Mouse (Mus musculus) liver, embryonic 11.5 days (tissue): Measurements from ENCODE around the gene Ccr9. TPM values are rescaled to one million over a fixed set of nuclear protein-coding genes. Genes with fewer than 3 reads are reported as not detected.

Experiments used
- ATAC-seq: fragments of 200-750 bp; cut with Nextera tagmentation; replicated peaks from 2 replicates; pipeline ENCODE4 v1.8.0; 2017; ENCODE audit warnings: moderate number of reproducible peaks, mild to moderate bottlenecking, moderate TSS enrichment, moderate library complexity; ENCODE audit not compliant: low FRiP score
- DNase-seq: peaks from one replicate; pipeline ENCODE4 v3.0.0-alpha.2; 2017; ENCODE audit warnings: low spot score
- H3K27ac ChIP-seq: fragments of 300-500 bp; sonication (generic); 2 replicates; pipeline ENCODE4 v1.5.1; 2014; ENCODE audit warnings: mild to moderate bottlenecking, low read depth, low read length, control low read depth
- H3K27me3 ChIP-seq: fragments of 300-500 bp; sonication (generic); replicated peaks from 2 replicates; pipeline ENCODE4 v1.6.1; 2014; ENCODE audit warnings: low read length, mixed read lengths; ENCODE audit not compliant: control insufficient read depth, insufficient read depth
- H3K36me3 ChIP-seq: fragments of 300-500 bp; sonication (generic); 2 replicates; pipeline ENCODE4 v1.6.1; 2014; ENCODE audit warnings: mild to moderate bottlenecking, low read length, moderate library complexity, mixed read lengths; ENCODE audit not compliant: control insufficient read depth, insufficient read depth
- H3K4me1 ChIP-seq: fragments of 300-500 bp; sonication (generic); replicated peaks from 2 replicates; pipeline ENCODE4 v1.6.1; 2014; ENCODE audit warnings: low read length, mixed read lengths; ENCODE audit not compliant: control insufficient read depth, insufficient read depth
- H3K4me2 ChIP-seq: fragments of 300-500 bp; sonication (generic); 2 replicates; pipeline ENCODE4 v1.6.1; 2014; ENCODE audit warnings: mild to moderate bottlenecking, control low read depth, moderate library complexity
- H3K4me3 ChIP-seq: fragments of 300-500 bp; sonication (generic); 2 replicates; pipeline ENCODE4 v1.5.1; 2014; ENCODE audit warnings: low read depth, low read length, control low read depth
- H3K9ac ChIP-seq: fragments of 300-500 bp; sonication (generic); 2 replicates; pipeline ENCODE4 v1.6.1; 2014; ENCODE audit warnings: low read depth, low read length, control low read depth
- H3K9me3 ChIP-seq: fragments of 300-500 bp; sonication (generic); 2 replicates; pipeline ENCODE4 v1.6.1; 2016; ENCODE audit warnings: low read length, inconsistent platforms, mixed read lengths; ENCODE audit not compliant: control insufficient read depth
- WGBS: fragments of 180-500 bp; shearing (Covaris S2); extraction: QIAGEN DNeasy Blood & Tissue Kit; methylation state at CpG from one replicate; pipeline ENCODE4 v1.1.7; 2014; 5-methylcytosine and 5-hydroxymethylcytosine counted together
- polyA plus RNA-seq: library from polyadenylated mRNA; unstranded; fragments of >200 nt; fragmentation: Nextera tagmentation; extraction: Ambion mirVana; gene quantifications from 2 replicates; pipeline ENCODE4 v1.2.1, GENCODE M21; 2014

Gene Ccr9
- polyA plus RNA-seq, 1 experiment from 2014 or later, result 0.14 TPM

DNA sequence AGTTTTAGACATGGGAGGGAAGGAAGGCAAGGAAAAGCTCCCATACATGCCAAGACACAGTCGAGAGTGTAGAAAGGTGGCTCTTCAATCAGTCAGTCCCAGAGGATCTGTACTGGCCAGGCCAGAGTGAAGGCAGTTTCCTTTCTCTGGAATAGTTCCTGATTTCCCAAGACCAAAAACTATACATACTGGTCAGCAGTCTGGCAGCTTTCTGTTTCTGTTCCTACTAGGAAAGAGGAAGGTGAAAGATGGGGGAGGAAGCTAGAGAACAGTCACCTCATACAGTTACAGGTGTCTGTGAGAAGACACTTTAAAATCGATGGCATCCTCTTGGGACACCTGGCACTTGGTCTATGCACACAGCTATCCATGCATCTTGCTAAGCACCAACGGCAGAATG lies 137.2 kb downstream of the Ccr9 start:
- no peak for ATAC-seq
- 84% methylated on average over 3 of the region's 3 CpGs for WGBS
- peaks cover 15% of the 10 kb centered on the region for H3K36me3 ChIP-seq

GRCm38 (mm10) chr9:123815996-123816395 lies 137.8 kb downstream of the Ccr9 start:
- Histone ChIP-seq H3K9me3 (no peaks in the 10 kb centered on the region), H3K4me3 (no peak overlapping the region), H3K4me1 (no peaks in the 10 kb centered on the region), H3K4me2 (no peak overlapping the region), H3K27me3 (no peaks in the 10 kb centered on the region), H3K27ac (no peak overlapping the region), H3K36me3 (peaks cover 15% of the 10 kb centered on the region), H3K9ac (no peak overlapping the region)
- 93% methylated on average over 1 of the region's 1 CpGs for WGBS
- ATAC-seq (no peak), DNase-seq (no peak)

More for the DNA sequence above, 137.2 kb downstream of the Ccr9 start:
- H3K27me3 ChIP-seq, result no peaks in the 10 kb centered on the region
- no peak for DNase-seq
- no peaks in the 10 kb centered on the region for H3K4me1 ChIP-seq
- H3K9ac ChIP-seq, result no peak overlapping the region
- H3K9me3 ChIP-seq, result no peaks in the 10 kb centered on the region
- H3K4me3 ChIP-seq, result no peak overlapping the region
- H3K4me2 ChIP-seq, result no peak overlapping the region
- H3K27ac ChIP-seq, result no peak overlapping the region

- Histone ChIP-seq H3K27ac (no peak overlapping the region), H3K9ac (no peak overlapping the region), H3K4me1 (no peaks in the 10 kb centered on the region), H3K9me3 (no peaks in the 10 kb centered on the region), H3K4me3 (no peak overlapping the region), H3K27me3 (no peaks in the 10 kb centered on the region), H3K4me2 (no peak overlapping the region), H3K36me3 (peaks cover 26% of the 10 kb centered on the region)
- no peak for ATAC-seq
- WGBS, result 83% methylated on average over 2 of the region's 2 CpGs
- no peak for DNase-seq
Observed at GRCm38 (mm10) chr9:123818601-123819000, 140.4 kb downstream of the Ccr9 start.

GRCm38 (mm10) chr9:123826631-123827030 lies 148.4 kb downstream of the Ccr9 start:
- WGBS, result 89% methylated on average over 3 of the region's 3 CpGs
- ATAC-seq, result no peak
- H3K4me1 ChIP-seq, result no peaks in the 10 kb centered on the region
- no peaks in the 10 kb centered on the region for H3K27me3 ChIP-seq
- DNase-seq, result no peak
- no peaks in the 10 kb centered on the region for H3K9me3 ChIP-seq
- no peak overlapping the region for H3K27ac ChIP-seq
- no peak overlapping the region for H3K9ac ChIP-seq
- no peak overlapping the region for H3K4me2 ChIP-seq
- H3K4me3 ChIP-seq, result no peak overlapping the region
- H3K36me3 ChIP-seq, result peaks cover 43% of the 10 kb centered on the region

DNA sequence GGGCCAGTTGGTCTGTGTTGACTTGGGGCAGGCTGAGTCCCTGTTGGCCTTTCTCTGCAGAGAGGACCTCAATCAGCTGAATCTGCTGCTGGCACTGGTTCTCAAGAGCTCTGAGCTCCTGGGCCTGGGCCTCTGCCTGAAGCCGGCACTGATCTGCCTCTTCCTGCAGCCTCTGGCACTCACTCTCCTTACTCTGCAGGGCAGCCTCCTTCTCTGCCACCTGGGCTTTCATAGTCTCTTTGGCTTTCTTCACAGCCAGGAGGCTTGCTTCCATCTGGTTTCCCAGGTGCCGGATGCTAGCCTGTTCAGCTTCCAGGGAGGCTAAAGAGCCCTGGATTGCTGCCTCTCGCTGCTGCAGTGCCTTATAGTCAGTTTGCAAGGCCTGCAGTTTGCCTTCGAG lies 150.7 kb downstream of the Ccr9 start:
- ATAC-seq (no peak), DNase-seq (no peak)
- H3K27ac ChIP-seq, result no peak overlapping the region
- H3K27me3 ChIP-seq, result no peaks in the 10 kb centered on the region
- H3K9ac ChIP-seq, result no peak overlapping the region
- H3K4me3 ChIP-seq, result no peak overlapping the region
- no peaks in the 10 kb centered on the region for H3K4me1 ChIP-seq
- H3K36me3 ChIP-seq, result peaks cover 29% of the 10 kb centered on the region
- no peaks in the 10 kb centered on the region for H3K9me3 ChIP-seq
- H3K4me2 ChIP-seq, result no peak overlapping the region
- 93% methylated on average over 4 of the region's 4 CpGs for WGBS

Other genes with a start within 250 kb of the Ccr9 start
- gene Limd1, start 199.7 kb upstream of the Ccr9 start, polyA plus RNA-seq, result 41.7 and 42.2 TPM in 2 replicates
- 44.5 and 55.3 TPM in 2 replicates for gene Sacm1l, start 148.7 kb upstream of the Ccr9 start, polyA plus RNA-seq
- gene Slc6a20b, start 45.9 kb upstream of the Ccr9 start, polyA plus RNA-seq, result 0.17 and 0.32 TPM in 2 replicates
- gene Slc6a20a, start 446 bp downstream of the Ccr9 start, polyA plus RNA-seq, result 0.14 and 0.35 TPM in 2 replicates
- gene Lztfl1, start 39.3 kb downstream of the Ccr9 start, polyA plus RNA-seq, result 30.3 and 32.6 TPM in 2 replicates
- 0.22 TPM in 1 of 2 replicates, not detected in the other for gene Cxcr6, start 128.0 kb downstream of the Ccr9 start, polyA plus RNA-seq
- 7.2 and 8.3 TPM in 2 replicates for gene Fyco1, start 173.5 kb downstream of the Ccr9 start, polyA plus RNA-seq
- gene Xcr1, start 183.6 kb downstream of the Ccr9 start, polyA plus RNA-seq, result not detected in 2 replicates